Mouse (Mus musculus): ENCODE measurements at regions not wholly inside any gene's neighbourhood (a gene's known extent, or its start where the extent isn't known, plus 50 kb on each side); places are given as distances from the start of the nearest gene placed in this dataset.

- DNase-seq = no peak
These were observed 275.3 kb upstream of the Slc24a5 start for GRCm38 (mm10) chr2:124792633-124793036.

GRCm38 (mm10) chr2:124811709-124812108 lies 256.2 kb upstream of the Slc24a5 start:
- no peak for DNase-seq

GRCm38 (mm10) chr2:124816814-124817213 lies 251.1 kb upstream of the Slc24a5 start:
- no peak for DNase-seq

GRCm38 (mm10) chr2:124819846-124820245 lies 248.1 kb upstream of the Slc24a5 start:
- DNase-seq = no peak

- DNase-seq = no peak
These were observed 247.1 kb upstream of the Slc24a5 start for GRCm38 (mm10) chr2:124820821-124821220.

GRCm38 (mm10) chr2:124821366-124821765 lies 246.6 kb upstream of the Slc24a5 start:
- DNase-seq = no peak

- DNase-seq = no peak
These were observed 219.1 kb upstream of the Slc24a5 start for GRCm38 (mm10) chr2:124848812-124849211.

- no peak for DNase-seq
These were observed 209.4 kb upstream of the Slc24a5 start for GRCm38 (mm10) chr2:124858504-124858903.

- DNase-seq = no peak
These were observed 179.7 kb upstream of the Slc24a5 start for GRCm38 (mm10) chr2:124888209-124888608.

- no peak for DNase-seq
These were observed 172.9 kb upstream of the Slc24a5 start for GRCm38 (mm10) chr2:124895002-124895401.

- no peak for DNase-seq
These were observed 164.4 kb upstream of the Slc24a5 start for GRCm38 (mm10) chr2:124903556-124903955.

GRCm38 (mm10) chr2:124905076-124905475 lies 162.8 kb upstream of the Slc24a5 start:
- DNase-seq = no peak

GRCm38 (mm10) chr2:124918986-124919761 lies 148.8 kb upstream of the Slc24a5 start:
- DNase-seq = no peak

GRCm38 (mm10) chr2:124919762-124920255 lies 148.1 kb upstream of the Slc24a5 start:
- no peak for DNase-seq

- no peak for DNase-seq
These were observed 147.7 kb upstream of the Slc24a5 start for GRCm38 (mm10) chr2:124920265-124920664.

- no peak for DNase-seq
These were observed 139.8 kb upstream of the Slc24a5 start for GRCm38 (mm10) chr2:124927882-124928758.

- no peak for DNase-seq
These were observed 139.2 kb upstream of the Slc24a5 start for GRCm38 (mm10) chr2:124928759-124929113.

- DNase-seq = no peak
These were observed 137.2 kb upstream of the Slc24a5 start for GRCm38 (mm10) chr2:124930719-124931118.

- no peak for DNase-seq
These were observed 135.4 kb upstream of the Slc24a5 start for GRCm38 (mm10) chr2:124932566-124932965.

GRCm38 (mm10) chr2:124933876-124934275 lies 134.0 kb upstream of the Slc24a5 start:
- DNase-seq = no peak

- DNase-seq = no peak
These were observed 119.6 kb upstream of the Slc24a5 start for GRCm38 (mm10) chr2:124948263-124948781.

GRCm38 (mm10) chr2:124948812-124949211 lies 119.1 kb upstream of the Slc24a5 start:
- no peak for DNase-seq

GRCm38 (mm10) chr2:124952212-124952611 lies 115.7 kb upstream of the Slc24a5 start:
- no peak for DNase-seq

- no peak for DNase-seq
These were observed 114.9 kb upstream of the Slc24a5 start for GRCm38 (mm10) chr2:124953015-124953414.
